Mouse (Mus musculus) mature B cell (primary cell): ENCODE results near the gene Ydjc.

ENCODE experiments used
- in situ Hi-C: fragments of 300-500 bp; cut with MboI; formaldehyde crosslinking; loops from 2 replicates; pipeline ENCODE4 v1.14.3; 2019

The Ydjc gene

DNA sequence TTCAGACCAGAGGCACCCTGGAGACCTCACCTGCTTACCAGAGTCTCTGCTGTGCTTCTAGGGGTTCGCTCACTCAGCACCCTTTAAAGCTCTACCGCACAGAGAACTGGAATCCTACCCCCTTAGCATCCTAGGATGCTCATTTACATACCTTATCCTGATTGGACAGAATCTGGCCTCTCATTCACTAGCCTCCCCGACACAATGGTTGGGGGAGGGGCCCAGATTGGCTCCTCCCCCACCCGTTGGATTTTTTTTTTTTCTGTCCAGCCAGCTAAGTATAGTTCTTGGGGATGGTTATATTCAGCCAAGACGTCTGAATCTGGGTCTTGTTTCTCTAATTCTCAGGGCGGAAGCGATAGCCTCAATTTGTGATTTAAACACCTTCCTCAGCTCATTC lies at the start of gene Ydjc:
Gene Ydjc, plus strand, starts transcription at position 283 of the 400 bp plus-strand sequence.
- in situ Hi-C loops, result no loop called here

DNA sequence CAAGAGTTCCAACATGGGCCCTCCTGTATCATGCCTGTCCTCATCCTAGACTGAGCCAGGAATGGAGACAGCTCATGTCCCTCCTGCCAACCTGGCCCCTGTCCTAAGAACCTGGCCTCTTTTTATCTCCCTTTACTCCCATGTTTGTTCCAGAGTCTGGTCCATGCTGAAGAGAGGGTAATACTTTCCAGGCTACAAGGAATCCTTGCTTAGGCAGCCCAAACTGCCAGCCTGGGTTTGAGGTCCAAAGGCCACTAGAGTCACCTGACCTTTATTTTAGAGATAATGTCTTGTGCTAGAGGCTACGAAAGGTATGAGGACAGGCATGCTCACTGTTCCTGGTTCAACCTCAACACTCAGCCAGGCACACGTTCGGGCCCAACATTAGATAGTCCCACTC lies 47.5 kb upstream of the Ydjc start:
- in situ Hi-C loops, result no loop called here

DNA sequence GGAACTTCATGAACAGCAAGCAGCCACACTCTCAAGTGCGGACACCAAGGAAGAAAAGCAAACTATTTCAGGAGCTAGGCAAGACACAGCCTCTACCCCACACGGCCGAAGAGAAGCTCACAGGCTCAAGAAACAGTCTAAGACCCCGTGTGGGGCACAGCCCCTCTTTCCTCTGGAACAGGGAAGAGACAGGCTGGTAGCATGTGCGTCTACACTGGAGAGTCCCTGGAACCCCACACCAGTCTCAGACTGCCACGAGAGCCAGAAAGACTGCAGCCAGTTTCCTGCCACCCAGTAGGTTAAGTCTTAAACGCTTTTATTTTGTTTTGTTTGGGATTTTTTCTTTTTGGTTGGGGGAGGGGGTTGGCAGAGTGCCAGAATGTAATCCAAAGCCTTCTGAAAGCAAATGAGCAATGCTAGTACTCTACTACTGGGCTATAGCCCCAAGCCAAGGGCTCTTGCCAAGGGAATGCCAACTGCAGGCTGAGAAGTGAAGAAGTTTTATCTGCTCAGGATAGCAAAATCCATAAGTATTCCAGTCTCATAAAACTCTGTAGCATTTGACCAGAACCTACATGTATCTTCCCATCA lies 41.7 kb upstream of the Ydjc start:
- in situ Hi-C loops, result no loop called here

DNA sequence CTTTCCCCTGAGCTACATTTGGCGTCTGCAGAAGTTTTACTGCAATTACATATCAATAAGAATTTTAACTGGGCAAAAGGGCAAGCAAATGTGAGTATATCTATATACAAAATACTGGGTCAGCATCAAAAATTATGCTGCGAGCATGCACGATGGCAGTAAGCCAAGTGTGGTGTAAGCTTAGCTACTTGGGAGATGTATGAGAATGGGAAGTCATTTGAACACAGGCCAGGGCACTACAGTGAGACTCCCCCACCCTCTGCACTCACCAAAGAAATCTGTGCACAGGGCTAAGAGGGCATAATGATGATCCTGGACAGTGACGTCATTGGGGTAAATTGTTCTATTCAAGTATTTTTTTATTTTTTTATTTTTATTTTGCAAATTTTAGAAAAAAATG lies 39.8 kb upstream of the Ydjc start:
- in situ Hi-C loops, result no loop called here

DNA sequence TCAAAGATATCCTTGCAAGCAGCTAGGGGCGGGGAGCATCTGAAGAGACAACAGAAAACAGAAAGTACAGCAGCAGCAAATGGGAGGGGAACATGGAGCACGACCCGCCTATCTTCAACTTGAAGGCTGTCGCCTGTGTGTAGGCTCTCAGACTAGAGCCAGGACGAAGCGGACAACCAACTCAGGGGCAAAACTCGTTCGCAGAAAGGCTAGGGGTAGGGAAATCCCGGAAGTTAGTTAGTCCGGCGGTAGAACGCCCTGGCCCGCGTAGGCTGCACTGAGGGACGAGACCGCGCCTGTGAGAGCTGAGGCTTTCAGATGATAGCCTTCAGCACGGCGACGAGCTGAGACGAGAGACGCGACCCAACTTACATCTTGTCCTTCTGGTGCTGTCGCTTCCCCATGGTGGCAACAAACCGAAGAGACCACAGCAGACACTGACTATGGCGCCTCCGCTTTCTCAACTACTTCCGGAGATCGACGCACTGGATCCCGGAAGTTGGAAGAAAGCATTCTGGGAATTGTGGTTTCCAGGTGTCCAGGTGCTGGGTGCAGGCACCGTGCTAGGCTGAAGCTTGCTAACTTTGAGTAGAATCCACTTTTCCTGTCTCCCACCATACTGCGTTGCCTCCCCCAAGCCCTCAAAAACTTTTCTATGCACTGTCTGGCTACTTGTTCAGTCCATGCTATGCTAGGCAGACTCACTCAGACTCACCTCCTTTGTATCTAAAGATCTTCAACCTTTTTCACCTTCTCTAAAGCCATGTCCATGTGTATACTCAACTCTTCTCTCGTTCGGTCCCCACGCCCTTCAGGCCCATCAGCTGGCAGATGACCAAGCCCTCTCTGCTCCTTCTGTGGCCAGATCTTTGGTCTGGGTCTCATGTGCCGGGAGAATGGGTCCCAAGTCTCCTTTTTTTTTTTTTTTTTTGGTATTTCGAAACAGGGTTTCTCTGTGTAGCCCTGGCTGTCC lies 33.4 kb upstream of the Ydjc start, which contains the start of gene Ppil2:
Gene Ppil2, minus strand, starts transcription at position 487 of the 973 bp plus-strand sequence.
- in situ Hi-C loops, result no loop called here

DNA sequence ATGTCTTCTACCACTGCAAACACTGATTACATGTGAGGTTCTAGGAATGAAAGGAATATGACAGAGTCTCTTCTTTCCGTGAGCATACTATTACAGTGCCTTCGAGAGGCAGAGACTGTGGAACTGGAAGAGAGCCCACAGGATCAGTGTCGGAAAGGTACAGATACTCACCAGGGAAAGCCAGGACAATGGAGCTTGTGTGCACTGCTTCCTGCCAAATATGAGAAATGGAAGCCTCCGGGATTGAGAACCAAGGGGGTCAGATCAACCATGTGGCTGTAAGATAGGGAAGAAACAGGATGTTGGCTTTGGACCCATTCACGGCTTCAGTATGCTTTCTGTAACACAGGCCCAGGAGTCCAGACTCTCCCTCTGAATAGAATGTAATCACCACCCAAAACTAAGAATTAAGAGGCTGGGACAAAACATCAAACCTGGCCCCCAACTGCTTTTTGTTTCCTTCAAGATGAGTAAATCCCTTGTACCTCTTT lies 27.1 kb upstream of the Ydjc start:
- in situ Hi-C loops, result no loop called here

DNA sequence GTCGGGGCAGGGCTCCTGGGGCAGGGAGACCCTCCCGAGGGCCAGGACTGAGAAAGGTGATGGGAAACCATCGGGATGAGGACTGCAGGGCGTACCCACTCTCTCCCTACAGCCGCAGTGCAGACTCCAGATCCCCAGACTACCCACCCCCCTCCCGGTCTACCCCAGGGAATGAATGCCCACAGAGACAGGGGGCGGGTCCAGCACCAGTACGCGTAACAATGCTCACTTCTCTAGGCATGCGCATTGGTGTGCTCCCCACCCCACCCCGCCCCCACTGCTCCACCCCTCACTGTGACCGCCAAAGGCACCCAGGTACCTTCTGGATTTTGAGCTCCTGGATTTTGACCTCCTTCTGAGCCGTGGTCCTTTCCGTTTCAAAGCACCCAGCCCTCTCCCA lies 22.9 kb upstream of the Ydjc start:
- in situ Hi-C loops, result no loop called here

DNA sequence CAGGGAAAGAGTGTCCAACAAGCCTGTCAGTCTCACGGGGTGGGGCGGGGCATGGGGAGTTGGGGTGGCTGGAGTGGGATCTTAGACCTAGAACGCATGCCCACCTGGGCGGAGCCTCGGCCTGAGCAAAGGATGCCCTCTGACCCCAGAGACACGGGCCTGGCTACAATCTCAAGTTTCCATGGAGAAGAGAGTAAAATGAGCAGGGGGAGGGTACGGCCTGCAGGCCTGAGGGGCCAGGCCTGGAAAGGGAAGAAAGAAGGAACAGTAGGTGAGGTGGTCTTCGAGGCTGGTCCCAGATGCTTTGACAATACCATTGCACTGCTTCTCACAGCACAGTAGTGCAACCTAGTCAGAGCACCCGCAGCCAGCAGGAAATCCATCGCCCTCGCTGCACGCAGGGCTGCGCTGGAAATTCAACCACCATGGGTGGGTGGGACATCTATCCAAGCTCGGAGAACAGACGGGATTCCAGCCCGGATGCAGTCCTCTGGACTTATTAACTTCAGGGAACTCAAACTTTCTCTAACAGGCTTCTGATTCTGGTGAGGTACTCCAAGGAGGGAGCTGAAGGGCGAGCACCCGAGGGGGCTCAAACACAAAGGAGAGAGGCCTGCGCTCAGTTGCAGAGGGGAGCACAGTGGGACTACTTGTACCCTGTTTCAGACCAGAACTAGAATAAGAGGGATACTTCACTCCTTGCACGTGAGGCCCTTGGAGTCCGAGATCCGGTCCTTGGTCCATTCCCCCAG lies 20.1 kb upstream of the Ydjc start:
- in situ Hi-C loops, result no loop called here

DNA sequence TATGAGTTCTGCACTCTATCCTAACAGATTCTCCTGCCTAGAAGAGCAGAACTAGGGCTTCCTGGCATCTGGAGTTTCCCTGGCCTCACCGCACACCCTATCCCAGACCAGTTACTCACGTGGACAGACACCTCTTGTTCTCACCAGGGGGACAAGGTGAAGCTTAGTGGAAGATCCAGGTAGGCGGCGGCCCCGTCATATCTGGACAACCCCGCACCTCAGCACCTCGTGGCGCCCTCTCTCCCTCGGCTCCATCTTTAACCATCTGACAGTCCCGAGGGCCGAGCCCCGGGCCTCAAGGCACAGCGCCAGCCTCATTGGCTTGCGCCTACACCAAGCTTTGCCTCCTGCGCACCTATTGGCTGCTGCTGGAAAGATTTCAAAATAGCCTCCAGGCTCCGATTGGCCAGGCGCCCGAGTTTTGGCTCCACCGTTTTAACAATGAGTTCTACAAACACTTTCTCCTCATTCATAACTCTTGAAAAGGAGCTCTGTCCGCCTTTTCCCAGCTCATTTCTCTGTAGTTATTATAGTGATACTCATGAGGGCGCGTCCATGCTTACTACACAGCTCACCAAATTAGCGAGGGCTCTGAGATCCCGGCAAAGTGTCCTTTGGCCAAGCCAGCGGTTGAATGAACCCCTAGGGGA lies 19.4 kb upstream of the Ydjc start, which contains the start of gene 2610318N02Rik:
Gene 2610318N02Rik, minus strand, starts transcription at position 297 of the 650 bp plus-strand sequence.
- in situ Hi-C loops, result no loop called here

DNA sequence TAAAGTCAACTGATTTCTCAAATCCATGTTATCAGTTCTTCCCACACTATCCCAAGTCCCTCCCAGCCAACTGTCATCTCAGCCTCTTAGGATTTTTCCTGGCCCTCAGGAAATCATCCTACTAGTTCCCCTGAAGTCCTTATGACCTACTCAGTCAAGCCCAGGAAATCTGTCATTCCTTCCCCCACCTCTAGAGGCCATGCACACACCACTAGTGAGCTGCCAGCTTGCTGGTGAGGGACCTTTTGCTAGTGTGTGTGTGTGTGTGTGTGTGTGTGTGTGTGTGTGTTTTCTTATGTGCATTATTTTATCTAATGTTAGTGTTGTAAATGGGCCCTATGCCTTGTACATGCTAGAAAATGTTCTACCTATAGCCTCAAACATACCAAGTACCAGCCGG lies 17.1 kb upstream of the Ydjc start:
- in situ Hi-C loops, result no loop called here

DNA sequence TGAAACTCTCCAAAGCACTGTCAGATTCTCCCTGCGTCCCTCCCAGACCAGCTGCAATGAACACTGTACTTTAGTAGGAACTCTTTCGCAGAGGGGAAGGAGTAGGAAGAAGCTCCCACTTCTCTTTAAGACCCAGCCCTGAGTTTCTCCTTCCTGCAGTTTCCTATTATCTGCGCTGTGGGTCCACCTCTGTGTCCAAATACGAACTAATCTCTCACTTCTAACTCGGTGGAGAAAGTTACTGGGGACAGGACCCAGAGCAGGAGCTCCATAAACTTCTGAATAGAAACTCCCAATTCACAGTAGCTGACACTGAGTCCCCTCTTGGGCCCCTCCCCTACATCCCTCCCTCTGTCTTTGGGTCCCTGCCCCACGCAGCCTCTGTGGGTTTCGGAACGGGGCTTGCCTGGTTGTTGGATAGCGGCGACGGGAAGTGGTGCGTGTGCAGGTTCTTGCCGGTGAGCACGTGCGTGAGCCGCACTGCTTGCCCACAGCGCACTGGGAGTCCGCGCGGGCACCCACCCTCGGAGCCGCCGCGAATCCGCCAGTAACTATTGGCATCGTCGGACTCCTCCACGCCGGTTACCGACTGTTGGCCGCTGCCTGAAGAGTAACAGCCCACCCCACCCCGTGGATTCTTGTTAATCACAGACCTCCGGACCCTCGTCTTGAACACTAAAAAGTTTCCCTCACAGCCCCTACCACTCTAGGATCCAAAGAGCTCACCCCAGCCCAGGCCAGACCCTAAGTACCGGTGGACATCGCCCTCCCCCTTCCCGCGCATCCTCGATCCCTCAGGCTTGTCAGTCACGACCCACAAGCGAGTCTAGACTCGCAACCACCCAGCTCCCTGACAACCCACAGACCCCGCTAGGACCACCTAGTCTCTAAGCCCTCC lies 13.0 kb upstream of the Ydjc start:
- in situ Hi-C loops, result loop anchor here (5.0 kb wide), 1 partner anchor 71 kb away; the partner anchor contains the start of gene Ube2l3

DNA sequence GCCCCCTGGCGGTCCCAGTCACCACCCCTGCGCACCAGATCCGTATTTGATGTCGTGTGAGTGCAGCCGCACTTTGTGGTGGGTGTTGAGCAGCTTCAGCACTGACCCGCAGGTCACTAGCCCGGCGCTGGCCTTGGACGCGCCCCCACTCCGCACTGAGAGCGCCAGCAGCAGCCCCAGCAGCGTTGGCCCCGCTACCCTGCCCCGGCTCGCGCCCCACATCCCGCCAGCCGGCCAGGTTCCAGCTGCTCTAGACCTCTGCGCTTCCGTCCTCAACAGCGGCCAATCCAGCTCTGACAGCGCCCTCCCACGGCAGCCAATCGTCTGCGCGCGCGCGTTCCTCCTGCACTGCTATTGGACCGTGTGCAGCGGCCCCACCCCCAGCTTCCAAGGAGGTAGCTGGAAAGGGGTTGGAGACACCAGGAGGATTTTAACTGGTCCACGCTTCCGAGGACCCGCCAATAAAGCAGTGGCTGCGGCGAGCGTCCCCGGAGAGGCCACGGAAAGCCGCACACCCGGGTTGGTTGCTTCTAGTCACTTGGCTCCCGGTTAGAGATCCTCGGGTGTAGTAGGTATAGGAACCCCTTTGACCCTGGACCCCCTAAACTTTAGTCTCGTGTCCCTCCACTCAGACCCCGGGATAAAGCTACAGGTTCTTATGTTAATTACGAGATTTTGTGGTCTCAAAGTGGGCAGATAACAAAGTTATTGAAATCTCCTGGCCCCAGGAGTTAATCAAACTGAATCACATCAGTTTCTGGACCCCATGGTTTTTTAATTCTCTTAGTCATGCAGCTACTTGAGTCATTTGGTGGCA lies 12.1 kb upstream of the Ydjc start, which contains the start of gene Sdf2l1:
Gene Sdf2l1, minus strand, starts transcription at position 295 of the 817 bp plus-strand sequence.
- in situ Hi-C loops, result loop anchor here (5.0 kb wide), 1 partner anchor 70 kb away; the partner anchor contains the start of gene Ube2l3

DNA sequence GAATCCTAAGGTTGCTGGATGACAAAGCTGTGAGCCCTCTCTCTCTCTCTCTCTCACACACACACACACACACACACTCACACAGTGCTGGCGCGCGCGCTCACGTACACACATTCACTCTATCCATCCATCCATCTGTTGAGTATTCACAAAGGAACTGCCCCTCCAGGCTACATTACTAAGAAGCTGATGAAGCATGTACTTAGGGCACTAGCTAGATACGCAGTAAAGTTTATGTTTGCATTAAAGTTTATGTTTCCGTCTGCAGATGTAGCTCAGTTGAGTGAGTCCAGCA lies 11.6 kb upstream of the Ydjc start:
- in situ Hi-C loops, result loop anchor here (5.0 kb wide), 1 partner anchor 69 kb away; the partner anchor contains the start of gene Ube2l3

DNA sequence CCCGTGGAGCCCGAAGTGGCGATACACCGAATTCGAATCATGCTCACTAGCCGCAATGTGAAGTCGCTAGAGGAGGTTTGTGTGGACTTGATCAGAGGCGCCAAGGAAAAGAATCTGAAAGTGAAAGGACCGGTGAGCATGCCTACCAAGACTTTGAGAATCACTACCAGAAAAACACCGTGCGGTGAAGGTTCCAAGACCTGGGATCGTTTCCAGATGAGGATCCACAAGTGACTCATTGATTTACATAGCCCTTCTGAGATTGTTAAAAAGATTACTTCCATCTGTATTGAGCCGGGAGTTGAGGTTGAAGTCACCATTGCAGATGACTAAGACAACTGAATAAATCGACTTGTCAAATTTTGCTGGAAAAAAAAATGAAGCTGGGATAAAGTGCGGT lies 7.1 kb upstream of the Ydjc start:
- in situ Hi-C loops, result no loop called here

DNA sequence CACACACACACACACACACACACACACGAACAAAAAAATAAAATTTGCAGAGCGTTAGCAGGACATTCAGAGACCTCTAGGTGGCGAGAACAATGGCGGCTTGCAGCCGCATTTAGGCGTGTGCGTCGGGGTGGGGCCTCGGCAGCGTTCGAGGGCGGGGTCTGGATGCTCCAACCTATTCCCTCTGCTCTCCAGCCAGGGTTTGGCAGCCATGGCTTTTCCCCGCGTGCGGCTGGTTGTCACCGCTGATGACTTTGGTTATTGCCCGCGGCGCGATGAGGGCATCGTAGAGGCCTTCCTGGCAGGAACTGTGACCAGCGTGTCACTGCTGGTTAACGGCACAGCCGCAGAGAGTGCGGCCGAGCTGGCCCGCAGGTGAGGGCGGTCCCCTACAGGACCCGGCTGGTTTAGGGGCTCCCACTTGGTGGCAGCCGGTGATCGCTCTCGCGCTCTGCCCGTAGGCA lies 2.4 kb downstream of the Ydjc start, which contains the start of gene Ccdc116:
Gene Ccdc116, minus strand, starts transcription at position 458 of the 464 bp plus-strand sequence.
- in situ Hi-C loops, result no loop called here

DNA sequence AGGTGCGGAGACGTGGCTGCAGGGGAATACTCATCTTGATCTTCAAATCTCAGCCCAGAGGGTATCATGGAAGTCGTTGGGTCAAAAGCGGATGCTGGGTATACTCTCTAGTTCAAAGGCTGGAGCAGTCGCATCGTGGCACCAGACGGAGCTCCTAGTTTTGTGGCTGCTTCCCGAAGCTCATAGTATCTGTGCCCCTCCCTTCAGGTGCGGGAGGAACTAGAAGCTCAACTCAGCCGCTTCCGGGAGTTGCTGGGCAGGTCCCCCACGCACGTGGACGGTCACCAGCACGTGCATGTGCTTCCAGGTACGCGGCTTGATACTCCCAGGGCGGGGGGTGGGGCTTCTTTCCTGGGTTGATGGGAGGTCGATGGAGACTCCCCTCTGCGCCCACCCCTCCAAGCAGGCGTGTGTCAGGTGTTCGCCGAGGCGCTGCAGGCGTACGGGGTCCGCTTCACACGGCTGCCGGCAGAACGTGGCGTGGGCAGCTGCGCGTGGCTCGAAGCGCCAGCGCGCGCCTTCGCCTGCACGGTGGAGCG lies 3.0 kb downstream of the Ydjc start:
- in situ Hi-C loops, result no loop called here

DNA sequence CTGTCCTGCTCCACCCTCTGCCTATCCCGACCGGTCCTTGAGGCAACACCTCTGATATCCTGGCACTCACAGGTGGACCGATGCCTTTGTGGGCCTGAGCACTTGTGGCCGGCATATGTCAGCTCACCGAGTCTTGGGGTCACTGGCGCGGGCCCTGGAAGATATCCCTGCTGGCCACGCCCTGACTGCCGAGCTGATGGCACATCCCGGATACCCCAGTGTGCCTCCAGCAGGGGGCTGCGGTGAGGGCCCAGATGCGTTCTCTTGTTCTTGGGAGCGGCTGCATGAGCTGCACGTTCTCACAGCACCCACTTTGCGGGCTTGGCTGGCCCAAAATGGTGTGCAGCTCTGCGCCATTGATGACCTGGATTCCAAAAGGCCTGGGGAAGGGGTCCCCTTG lies 3.7 kb downstream of the Ydjc start:
- in situ Hi-C loops, result no loop called here

DNA sequence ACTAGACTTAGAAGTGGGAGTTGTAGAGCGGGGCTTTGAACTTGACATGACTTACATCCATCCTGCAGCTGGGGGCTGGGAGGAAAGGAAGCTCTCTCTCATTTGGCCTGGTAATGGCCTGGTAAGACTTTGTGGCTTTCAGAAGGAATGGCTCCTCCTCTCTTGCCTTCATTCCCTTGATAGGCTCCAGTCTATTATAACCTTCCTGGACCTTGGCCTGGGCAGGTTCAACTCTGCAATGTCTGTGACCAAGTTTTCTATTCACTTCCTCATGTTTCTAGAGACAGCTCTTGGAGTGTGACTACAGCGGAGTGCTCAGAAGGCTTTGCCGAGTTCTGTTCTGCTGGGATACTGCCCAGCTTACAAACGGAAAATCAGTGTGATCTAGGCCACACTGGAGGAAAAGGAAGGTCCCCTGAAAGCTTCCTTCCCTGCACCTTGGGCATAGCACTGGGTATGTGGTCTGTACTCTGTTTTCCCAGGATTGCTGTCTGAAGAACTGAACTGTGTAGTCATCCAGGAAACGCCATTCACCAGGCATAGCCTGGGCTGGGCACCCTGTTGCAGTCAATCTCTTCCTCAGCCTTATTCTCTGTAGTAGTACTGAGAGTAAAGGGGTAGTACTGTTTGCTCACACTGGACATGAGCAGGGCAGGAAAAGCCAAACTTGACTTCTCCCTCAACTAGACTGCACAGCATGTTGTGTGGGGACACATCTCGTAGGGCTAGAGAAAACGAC lies 6.3 kb downstream of the Ydjc start:
- in situ Hi-C loops, result no loop called here
